Mouse (Mus musculus): ENCODE measurements at regions not wholly inside any gene's neighbourhood (a gene's known extent, or its start where the extent isn't known, plus 50 kb on each side); places are given as distances from the start of the nearest gene placed in this dataset.

DNA sequence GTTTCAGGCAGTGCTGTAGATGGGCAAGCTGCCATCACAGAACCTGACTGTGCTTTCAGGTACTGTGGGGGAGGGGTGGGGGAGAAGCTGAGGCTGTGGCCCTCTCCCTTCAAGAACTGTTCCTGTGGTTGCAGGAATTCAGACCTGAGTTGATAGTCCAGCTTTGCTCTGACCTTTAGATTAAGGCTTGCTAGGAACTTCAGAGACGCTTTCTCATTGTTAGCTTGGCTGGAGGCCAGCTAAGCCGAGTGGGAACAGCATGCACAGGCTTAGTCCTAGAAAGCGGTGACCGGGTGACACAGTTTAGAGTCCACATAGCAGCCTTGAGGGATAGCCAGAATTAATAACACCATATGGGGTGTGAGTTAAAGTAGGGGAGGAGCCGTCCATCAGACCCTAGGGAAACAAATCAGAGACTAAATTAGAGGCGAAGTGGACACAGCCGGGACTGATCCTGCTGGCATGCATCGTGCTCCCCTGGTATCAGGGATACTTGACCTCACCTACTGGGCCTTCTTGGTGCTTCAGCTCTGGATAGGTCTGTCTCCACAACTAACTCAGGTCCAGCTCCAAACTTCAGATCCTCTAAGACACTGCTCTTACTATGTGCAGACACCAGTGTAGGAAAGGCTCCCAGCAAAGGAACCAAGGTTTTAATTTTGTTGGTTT, 175.7 kb upstream of the Lcorl start:
- TF ChIP-seq POLR2A (IDR thresholded peaks at IDR 0.05; ENCODE audit: borderline replicate concordance, extremely low read depth, low read depth, low read length) (no peak), CTCF (IDR thresholded peaks at IDR 0.05; ENCODE audit: insufficient read depth, low read length) (no peak)
